Mouse (Mus musculus): ENCODE data around the gene Ctse.

DNA sequence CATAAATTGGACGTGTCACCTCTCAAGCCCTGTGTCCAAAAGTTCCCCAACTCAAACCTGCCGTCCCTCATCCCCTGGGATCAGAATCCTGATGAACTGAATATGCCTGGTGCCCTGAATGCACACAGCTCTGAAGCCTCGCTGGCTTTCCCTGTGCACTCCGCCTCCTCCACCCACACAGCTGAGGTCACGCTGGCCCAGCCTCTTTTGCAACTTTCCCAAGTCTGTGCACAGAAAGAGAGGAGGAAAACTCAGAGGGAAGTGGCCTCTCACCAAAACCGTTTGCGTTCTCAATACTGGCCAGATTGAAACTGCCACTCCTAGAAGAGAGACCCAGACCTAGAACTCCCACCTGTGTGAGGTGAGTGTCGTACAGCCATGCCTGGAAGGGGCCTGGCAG is 50.4 kb downstream of the Ctse start, which contains the start of gene Rab7b:
- TF ChIP-seq GATA1 (IDR thresholded peaks at IDR 0.05; ENCODE audit: low read length) (no peak), TAL1 (IDR thresholded peaks at IDR 0.05; ENCODE audit: low read length) (no peak)
